Mouse (Mus musculus) midbrain, embryonic 16.5 days (tissue): ENCODE measurements at regions not wholly inside any gene's neighbourhood (a gene's known extent, or its start where the extent isn't known, plus 50 kb on each side); places are given as distances from the start of the nearest gene placed in this dataset. TPM values are rescaled to one million over a fixed set of nuclear protein-coding genes. Genes with fewer than 3 reads are reported as not detected.

ENCODE experiments used
- microRNA-seq: library from miRNA; unstranded; fragments of <30 nt; microRNA quantifications from one replicate; pipeline ENCODE4, GENCODE M21; 2017

Small RNA genes in the stretch of these regions (microRNA-seq; reads per million reads assigned to microRNA genes)
- gene Mir3963, result not detected
